Mouse (Mus musculus): ENCODE results near the gene Nfe2l2. TPM values are rescaled to one million over a fixed set of nuclear protein-coding genes. Genes with fewer than 3 reads are reported as not detected.

The Nfe2l2 gene
- 58.3 and 61.3 TPM in 2 replicates for polyA plus RNA-seq (2015; fragmentation: Nextera tagmentation; extraction: Ambion mirVana)

DNA sequence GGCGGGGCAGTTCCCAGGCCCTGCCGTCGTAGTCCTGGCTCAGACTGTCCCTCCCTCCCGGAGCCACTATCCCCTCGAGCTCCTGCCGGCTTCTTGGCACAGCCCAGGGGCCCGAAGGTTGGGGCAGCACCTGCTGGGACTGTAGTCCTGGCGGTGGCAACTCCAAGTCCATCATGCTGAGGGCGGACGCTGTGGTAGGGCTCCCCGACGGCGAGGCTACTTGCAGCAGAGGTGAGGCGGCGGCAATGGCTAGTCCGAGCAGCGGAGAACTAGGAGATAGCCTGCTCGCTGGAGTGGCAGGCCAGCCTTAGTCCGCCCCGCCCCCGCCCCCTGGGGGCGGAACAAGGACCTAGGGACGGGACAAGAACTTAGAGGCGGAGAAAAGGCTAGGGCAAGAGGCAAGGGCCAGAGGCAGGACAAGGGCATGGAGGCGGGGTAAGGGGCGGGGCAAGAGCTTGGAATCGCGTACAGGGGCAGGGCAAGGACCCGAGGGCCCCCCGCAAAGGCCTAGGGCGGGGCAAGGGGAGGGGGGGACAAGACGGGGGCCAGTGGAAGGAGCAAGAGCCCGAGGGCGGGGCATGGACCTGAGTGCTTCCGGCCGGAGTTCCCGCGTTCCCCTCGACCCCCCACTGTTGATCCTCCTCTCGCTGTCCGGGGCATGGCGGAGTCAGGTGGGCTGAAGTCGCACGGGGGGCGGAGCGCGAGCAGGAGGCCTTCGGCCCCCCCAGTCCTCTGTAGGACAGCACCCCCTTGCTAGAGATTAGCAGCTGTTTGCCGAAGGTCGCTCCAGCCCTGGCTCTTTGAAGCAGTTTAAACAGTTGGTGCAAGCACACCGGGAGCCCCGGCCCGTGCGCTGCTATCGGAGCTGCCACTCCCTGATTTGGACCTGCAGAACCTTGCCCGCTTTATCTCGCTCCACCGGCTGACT lies at the start of gene Nfe2l2:
Gene Nfe2l2 (minus strand): TSS at position 408 of the 928 bp plus-strand sequence.
- peak within 1 kb of the TSS; percentile 98 for H3K4me3 ChIP-seq (ENCODE audit: low read length)
- peak within 1 kb of the TSS; percentile 97 for H3K9ac ChIP-seq (ENCODE audit: low read length)
- H3K36me3 ChIP-seq (ENCODE audit: control insufficient read depth, insufficient read depth) = no peaks in the 10 kb centered on the region
- peaks cover 41% of the 10 kb centered on the region for H3K4me1 ChIP-seq (ENCODE audit: control insufficient read depth, insufficient read depth, low read length)
- peak within 1 kb of the TSS; percentile 94 for H3K4me2 ChIP-seq (ENCODE audit: low read depth, low read length)
- ATAC-seq (replicated peaks; ENCODE audit: extremely low read depth, insufficient read depth, low FRiP score) = peak; percentile 90
- H3K27ac ChIP-seq (ENCODE audit: low read length) = peak within 1 kb of the TSS; percentile 99
- no peaks in the 10 kb centered on the region for H3K27me3 ChIP-seq (ENCODE audit: control insufficient read depth, insufficient read depth, low read length)
- H3K9me3 ChIP-seq (replicated peaks; ENCODE audit: control insufficient read depth, low read length) = peaks cover 2% of the 10 kb centered on the region; the same call in 1 of the 2 replicates
- WGBS = under 1% methylated on average over 58 of the region's 58 CpGs

DNA sequence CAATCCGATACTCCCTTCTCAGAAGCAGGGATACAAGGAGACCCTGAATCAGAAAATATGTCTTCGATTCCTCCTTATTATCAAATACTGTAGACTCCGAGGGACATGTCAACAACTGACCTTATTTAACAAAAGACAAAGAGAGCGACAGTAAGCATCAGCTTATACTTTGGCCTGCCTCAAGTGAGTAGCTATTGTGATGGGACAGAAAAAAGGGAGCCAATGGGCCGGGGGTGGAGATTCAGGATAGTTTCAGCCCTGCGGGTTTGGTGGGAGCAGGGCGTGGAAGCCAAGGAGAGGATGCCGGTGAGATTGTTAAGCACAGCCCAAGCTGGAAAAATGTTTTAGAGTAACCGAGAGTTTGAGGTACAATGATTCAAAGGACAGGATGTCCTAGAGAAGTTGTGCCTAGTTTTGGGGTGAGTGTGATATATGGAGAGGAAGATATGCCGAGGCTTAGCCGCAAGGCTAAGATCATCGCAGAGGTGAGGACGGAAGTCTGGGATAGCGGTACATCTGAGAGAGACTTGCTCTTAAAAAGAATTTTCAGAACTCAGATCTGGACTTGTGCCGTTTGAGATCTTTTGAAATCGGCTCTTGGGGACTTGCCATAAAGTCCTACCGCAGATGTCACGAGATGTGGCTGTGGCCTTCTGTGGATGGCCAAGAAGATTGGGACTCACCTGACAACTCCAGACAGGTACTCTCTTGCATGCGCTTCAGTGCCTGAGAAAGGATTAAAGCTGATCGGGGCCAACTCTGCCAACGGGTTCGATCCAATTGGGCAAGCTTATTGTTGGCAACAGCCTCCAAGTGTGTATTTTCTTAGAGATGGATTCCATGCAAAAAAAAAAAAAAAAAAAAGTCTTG lies 48.1 kb upstream of the Nfe2l2 start:
- 85% methylated on average over 22 of the region's 22 CpGs for WGBS
- H3K27me3 ChIP-seq (ENCODE audit: control insufficient read depth, insufficient read depth, low read length) = no peaks in the 10 kb centered on the region
- no peak overlapping the region for H3K4me2 ChIP-seq (ENCODE audit: low read depth, low read length)
- no peak overlapping the region for H3K9ac ChIP-seq (ENCODE audit: low read length)
- no peaks in the 10 kb centered on the region for H3K4me1 ChIP-seq (ENCODE audit: control insufficient read depth, insufficient read depth, low read length)
- no peaks in the 10 kb centered on the region for H3K9me3 ChIP-seq (replicated peaks; ENCODE audit: control insufficient read depth, low read length)
- no peak for ATAC-seq (replicated peaks; ENCODE audit: extremely low read depth, insufficient read depth, low FRiP score)
- H3K4me3 ChIP-seq (ENCODE audit: low read length) = no peak overlapping the region
- H3K27ac ChIP-seq (ENCODE audit: low read length) = no peak overlapping the region
- H3K36me3 ChIP-seq (ENCODE audit: control insufficient read depth, insufficient read depth) = no peaks in the 10 kb centered on the region

DNA sequence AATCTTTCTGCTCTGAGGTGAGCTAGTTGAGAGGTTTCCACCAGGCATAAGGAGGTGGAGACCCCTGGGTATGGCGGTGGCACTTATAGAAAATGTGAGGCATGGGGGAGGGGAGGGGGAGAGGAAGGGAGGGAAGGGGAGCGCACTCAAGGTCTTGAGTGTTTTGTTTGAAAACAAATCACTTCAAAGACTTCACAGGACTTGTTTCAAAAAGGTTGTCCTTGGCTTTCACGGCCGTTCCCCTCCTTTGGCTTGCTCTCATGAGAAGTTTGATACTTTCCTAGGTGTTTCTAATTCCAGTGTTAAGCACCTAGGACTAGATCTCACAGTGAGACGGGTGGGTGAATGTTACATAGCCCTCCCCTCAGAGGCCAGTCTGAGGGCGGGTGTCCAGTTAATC lies 47.5 kb upstream of the Nfe2l2 start:
- Histone ChIP-seq H3K4me3 (ENCODE audit: low read length) (no peak overlapping the region), H3K9me3 (replicated peaks; ENCODE audit: control insufficient read depth, low read length) (no peaks in the 10 kb centered on the region), H3K27me3 (ENCODE audit: control insufficient read depth, insufficient read depth, low read length) (no peaks in the 10 kb centered on the region), H3K4me2 (ENCODE audit: low read depth, low read length) (no peak overlapping the region), H3K36me3 (ENCODE audit: control insufficient read depth, insufficient read depth) (no peaks in the 10 kb centered on the region), H3K27ac (ENCODE audit: low read length) (no peak overlapping the region), H3K9ac (ENCODE audit: low read length) (no peak overlapping the region), H3K4me1 (ENCODE audit: control insufficient read depth, insufficient read depth, low read length) (no peaks in the 10 kb centered on the region)
- ATAC-seq (replicated peaks; ENCODE audit: extremely low read depth, insufficient read depth, low FRiP score) = no peak
- WGBS = 51% methylated on average over 6 of the region's 6 CpGs

DNA sequence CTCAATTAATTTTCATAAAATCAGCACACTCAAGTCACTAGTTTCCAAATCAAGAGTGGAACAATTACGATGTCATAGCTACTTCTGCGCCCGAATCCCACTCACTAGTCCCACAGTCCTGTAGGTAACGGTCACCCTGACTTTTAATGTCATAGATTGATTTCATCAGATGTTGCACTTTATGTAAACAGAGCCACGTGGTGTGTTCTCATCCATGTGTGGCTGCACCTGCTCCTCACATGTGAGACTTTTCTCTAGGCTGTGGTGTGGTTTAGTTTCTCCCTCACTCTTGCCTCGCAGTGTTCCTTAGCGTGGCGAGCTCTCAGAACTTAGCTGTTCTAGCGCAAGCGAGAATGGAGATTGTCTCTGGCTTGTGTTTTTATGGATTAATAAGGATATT lies 46.4 kb upstream of the Nfe2l2 start:
- no peak overlapping the region for H3K4me2 ChIP-seq (ENCODE audit: low read depth, low read length)
- 91% methylated on average over 10 of the region's 10 CpGs for WGBS
- ATAC-seq (replicated peaks; ENCODE audit: extremely low read depth, insufficient read depth, low FRiP score) = no peak
- no peaks in the 10 kb centered on the region for H3K4me1 ChIP-seq (ENCODE audit: control insufficient read depth, insufficient read depth, low read length)
- H3K4me3 ChIP-seq (ENCODE audit: low read length) = no peak overlapping the region
- no peaks in the 10 kb centered on the region for H3K36me3 ChIP-seq (ENCODE audit: control insufficient read depth, insufficient read depth)
- no peaks in the 10 kb centered on the region for H3K9me3 ChIP-seq (replicated peaks; ENCODE audit: control insufficient read depth, low read length)
- no peak overlapping the region for H3K9ac ChIP-seq (ENCODE audit: low read length)
- H3K27me3 ChIP-seq (ENCODE audit: control insufficient read depth, insufficient read depth, low read length) = no peaks in the 10 kb centered on the region
- H3K27ac ChIP-seq (ENCODE audit: low read length) = no peak overlapping the region

DNA sequence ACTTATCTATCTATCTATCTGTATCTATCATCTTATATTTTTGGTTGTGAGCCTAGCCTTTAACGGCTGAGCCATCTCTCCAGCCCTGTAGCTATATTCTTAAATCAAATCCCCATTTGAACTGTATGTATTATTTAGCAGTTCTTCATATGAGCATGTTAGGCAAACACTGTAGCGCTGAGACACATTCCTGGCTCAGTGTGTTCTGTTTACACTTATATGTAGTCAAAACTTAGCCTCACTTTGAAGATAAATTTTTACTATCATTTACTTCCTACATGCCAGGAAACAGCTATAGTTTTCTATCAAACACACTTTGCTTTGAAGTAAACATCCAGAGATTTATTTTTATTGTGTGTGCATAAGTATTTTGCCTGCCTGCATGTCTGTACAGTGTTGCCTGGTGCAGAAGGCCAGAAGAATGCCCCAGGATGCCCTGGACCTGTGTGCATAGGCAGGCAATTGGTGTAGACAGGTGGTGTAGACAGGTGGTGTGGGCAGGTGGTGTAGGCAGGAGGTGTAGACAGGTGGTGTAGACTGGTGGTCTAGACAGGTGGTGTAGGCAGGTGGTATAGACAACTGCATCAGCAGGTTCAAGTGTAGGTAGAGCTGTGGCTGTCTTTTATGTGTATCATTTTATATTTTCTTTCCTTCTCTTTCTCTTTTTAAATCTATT lies 45.7 kb upstream of the Nfe2l2 start:
- ATAC-seq (replicated peaks; ENCODE audit: extremely low read depth, insufficient read depth, low FRiP score) = no peak
- H3K27me3 ChIP-seq (ENCODE audit: control insufficient read depth, insufficient read depth, low read length) = no peaks in the 10 kb centered on the region
- no peak overlapping the region for H3K4me2 ChIP-seq (ENCODE audit: low read depth, low read length)
- H3K9me3 ChIP-seq (replicated peaks; ENCODE audit: control insufficient read depth, low read length) = no peaks in the 10 kb centered on the region
- no peak overlapping the region for H3K9ac ChIP-seq (ENCODE audit: low read length)
- no peak overlapping the region for H3K27ac ChIP-seq (ENCODE audit: low read length)
- no peak overlapping the region for H3K4me3 ChIP-seq (ENCODE audit: low read length)
- 81% methylated on average over 2 of the region's 2 CpGs for WGBS
- H3K36me3 ChIP-seq (ENCODE audit: control insufficient read depth, insufficient read depth) = no peaks in the 10 kb centered on the region
- no peaks in the 10 kb centered on the region for H3K4me1 ChIP-seq (ENCODE audit: control insufficient read depth, insufficient read depth, low read length)

DNA sequence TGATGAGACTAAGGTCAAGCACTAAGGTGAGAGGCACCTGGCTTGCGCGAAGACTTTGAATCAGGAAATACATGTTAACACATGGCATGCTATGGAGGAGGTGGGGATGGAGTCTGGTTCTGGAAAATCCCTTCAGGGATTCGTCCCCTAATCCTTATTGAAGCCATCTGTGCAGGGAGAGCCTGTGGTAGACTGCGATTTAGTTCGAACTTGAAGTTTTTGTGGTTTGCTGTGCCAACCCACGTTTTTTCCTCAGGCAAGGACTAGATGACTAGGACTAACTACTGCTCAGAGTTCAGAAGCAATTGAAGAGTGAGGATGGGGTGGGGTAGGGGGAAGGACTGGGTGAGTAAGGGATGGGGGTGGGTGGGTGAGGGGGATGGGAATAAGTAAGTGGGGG lies 44.4 kb upstream of the Nfe2l2 start:
- Histone ChIP-seq H3K4me1 (ENCODE audit: control insufficient read depth, insufficient read depth, low read length) (no peaks in the 10 kb centered on the region), H3K36me3 (ENCODE audit: control insufficient read depth, insufficient read depth) (no peaks in the 10 kb centered on the region), H3K9ac (ENCODE audit: low read length) (no peak overlapping the region), H3K27me3 (ENCODE audit: control insufficient read depth, insufficient read depth, low read length) (no peaks in the 10 kb centered on the region), H3K27ac (ENCODE audit: low read length) (no peak overlapping the region), H3K4me2 (ENCODE audit: low read depth, low read length) (no peak overlapping the region), H3K9me3 (replicated peaks; ENCODE audit: control insufficient read depth, low read length) (no peaks in the 10 kb centered on the region), H3K4me3 (ENCODE audit: low read length) (no peak overlapping the region)
- WGBS = 83% methylated on average over 6 of the region's 6 CpGs
- no peak for ATAC-seq (replicated peaks; ENCODE audit: extremely low read depth, insufficient read depth, low FRiP score)

DNA sequence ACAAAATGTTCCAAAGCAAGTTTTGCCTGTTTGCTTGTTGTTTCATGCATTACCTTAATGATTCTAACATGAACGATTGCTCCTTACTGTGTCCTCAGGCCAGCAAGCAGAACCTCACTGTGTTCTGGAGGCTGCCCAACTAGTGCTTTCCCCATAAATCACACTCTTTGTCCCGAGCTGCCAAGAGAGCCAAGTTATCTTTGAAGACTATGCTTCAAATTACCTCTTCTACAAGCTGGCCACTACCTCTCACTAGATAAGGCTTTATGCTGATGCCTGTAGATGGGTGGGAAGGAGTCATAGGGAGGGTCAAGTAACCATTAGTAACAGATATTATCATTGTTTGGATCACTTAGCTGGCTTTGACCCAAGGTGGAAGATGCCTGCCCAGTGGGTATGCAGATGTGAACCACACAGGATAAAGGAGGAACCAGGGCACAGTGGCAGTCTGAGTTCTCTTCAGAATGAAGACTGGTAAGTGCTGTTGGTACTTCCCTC lies 32.6 kb upstream of the Nfe2l2 start:
- H3K9me3 ChIP-seq (replicated peaks; ENCODE audit: control insufficient read depth, low read length) = no peaks in the 10 kb centered on the region
- no peak overlapping the region for H3K27ac ChIP-seq (ENCODE audit: low read length)
- no peak overlapping the region for H3K4me2 ChIP-seq (ENCODE audit: low read depth, low read length)
- ATAC-seq (replicated peaks; ENCODE audit: extremely low read depth, insufficient read depth, low FRiP score) = no peak
- no peaks in the 10 kb centered on the region for H3K27me3 ChIP-seq (ENCODE audit: control insufficient read depth, insufficient read depth, low read length)
- H3K36me3 ChIP-seq (ENCODE audit: control insufficient read depth, insufficient read depth) = no peaks in the 10 kb centered on the region
- H3K9ac ChIP-seq (ENCODE audit: low read length) = no peak overlapping the region
- WGBS = 47% methylated on average over 2 of the region's 2 CpGs
- H3K4me1 ChIP-seq (ENCODE audit: control insufficient read depth, insufficient read depth, low read length) = no peaks in the 10 kb centered on the region; the same call in 1 of the 2 replicates
- no peak overlapping the region for H3K4me3 ChIP-seq (ENCODE audit: low read length)

DNA sequence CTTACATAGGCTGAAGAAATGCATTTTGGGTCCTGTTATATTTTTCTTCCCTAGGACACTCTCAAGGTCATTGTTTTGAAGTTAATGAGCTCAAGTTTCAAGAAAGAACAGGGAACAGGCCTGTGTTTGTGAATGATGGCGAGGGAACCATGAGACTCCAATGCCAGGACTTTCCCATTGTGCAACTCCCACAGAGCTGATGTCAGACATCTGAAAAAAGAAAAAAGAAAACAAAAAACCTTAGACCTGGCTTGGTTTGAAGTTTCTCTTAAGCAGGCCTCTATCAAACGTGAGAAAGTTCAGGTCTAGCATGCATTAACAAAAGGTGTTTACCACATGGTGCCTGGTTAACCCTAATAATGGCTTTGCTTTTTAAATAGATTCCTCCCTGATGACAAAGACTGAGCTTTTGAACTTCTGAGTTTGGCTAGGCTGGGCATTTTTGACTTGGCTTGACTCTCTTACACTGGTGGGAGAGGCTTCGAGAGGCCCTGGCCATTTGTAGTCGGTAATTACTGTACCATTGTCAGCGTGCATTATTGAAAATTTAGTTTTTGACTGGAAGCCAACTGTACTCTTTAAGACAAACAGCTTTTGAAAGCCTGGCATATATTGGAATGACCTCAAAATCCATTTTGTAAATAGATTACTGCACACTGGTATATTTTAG lies 29.9 kb upstream of the Nfe2l2 start:
- Histone ChIP-seq H3K36me3 (ENCODE audit: control insufficient read depth, insufficient read depth) (no peaks in the 10 kb centered on the region), H3K9ac (ENCODE audit: low read length) (no peak overlapping the region), H3K9me3 (replicated peaks; ENCODE audit: control insufficient read depth, low read length) (no peaks in the 10 kb centered on the region), H3K4me3 (ENCODE audit: low read length) (no peak overlapping the region), H3K4me2 (ENCODE audit: low read depth, low read length) (no peak overlapping the region), H3K27me3 (ENCODE audit: control insufficient read depth, insufficient read depth, low read length) (no peaks in the 10 kb centered on the region), H3K4me1 (ENCODE audit: control insufficient read depth, insufficient read depth, low read length) (peaks cover 16% of the 10 kb centered on the region), H3K27ac (ENCODE audit: low read length) (no peak overlapping the region)
- 79% methylated on average over 5 of the region's 5 CpGs for WGBS
- ATAC-seq (replicated peaks; ENCODE audit: extremely low read depth, insufficient read depth, low FRiP score) = no peak

Data from heart, embryonic 16.5 days (tissue).